Mouse (Mus musculus) liver, postnatal 0 days (tissue): Measurements from ENCODE around the gene Zfp428. TPM values are rescaled to one million over a fixed set of nuclear protein-coding genes. Genes with fewer than 3 reads are reported as not detected.

ENCODE experiments used
- ATAC-seq: fragments of 200-750 bp; cut with Nextera tagmentation; 2 replicates; pipeline ENCODE4 v1.8.0; 2017; ENCODE audit warnings: mild to moderate bottlenecking, moderate library complexity
- DNase-seq: peaks from one replicate; pipeline ENCODE4 v3.0.0-alpha.2; 2016
- H3K27ac ChIP-seq: fragments of 300-500 bp; sonication (generic); 2 replicates; pipeline ENCODE4 v1.5.1; 2014; ENCODE audit warnings: antibody characterized with exemption, moderate library complexity, mild to moderate bottlenecking, low read depth
- H3K27me3 ChIP-seq: fragments of 300-500 bp; sonication (generic); 2 replicates; pipeline ENCODE4 v1.6.1; 2014; ENCODE audit warnings: low read length, control low read depth, mixed read lengths; ENCODE audit not compliant: insufficient read depth
- H3K36me3 ChIP-seq: fragments of 300-500 bp; sonication (generic); replicated peaks from 2 replicates; pipeline ENCODE4 v1.6.1; 2014; ENCODE audit warnings: mild to moderate bottlenecking, control low read depth, low read length, moderate library complexity, mixed read lengths; ENCODE audit not compliant: insufficient read depth
- H3K4me1 ChIP-seq: fragments of 300-500 bp; sonication (generic); 2 replicates; pipeline ENCODE4 v1.6.1; 2014; ENCODE audit warnings: antibody characterized with exemption, mild to moderate bottlenecking, control low read depth; ENCODE audit not compliant: insufficient read depth
- H3K4me2 ChIP-seq: fragments of 300-500 bp; sonication (generic); 2 replicates; pipeline ENCODE4 v1.6.1; 2014; ENCODE audit warnings: low read depth, mild to moderate bottlenecking, low read length, moderate library complexity, mixed read lengths
- H3K4me3 ChIP-seq: fragments of 300-500 bp; sonication (generic); 2 replicates; pipeline ENCODE4 v1.5.1; 2014; ENCODE audit warnings: low read depth, low read length
- H3K9ac ChIP-seq: fragments of 300-500 bp; sonication (generic); replicated peaks from 2 replicates; pipeline ENCODE4 v1.6.1; 2014; ENCODE audit warnings: mild to moderate bottlenecking, moderate library complexity
- H3K9me3 ChIP-seq: fragments of 300-500 bp; sonication (generic); 2 replicates; pipeline ENCODE4 v1.6.1; 2016; ENCODE audit warnings: mild to moderate bottlenecking, control low read depth, low read length, mixed read lengths
- CTCF ChIP-seq: sonication (generic); IDR thresholded peaks from 2 replicates; pipeline ENCODE4 v1.5.1; 2016; ENCODE audit warnings: antibody characterized with exemption, low read depth
- EP300 ChIP-seq: IDR thresholded peaks from 2 replicates; pipeline ENCODE4 v1.6.1; 2016; ENCODE audit warnings: antibody characterized with exemption, low read depth, mild to moderate bottlenecking
- WGBS: fragments of 180-500 bp; shearing (Covaris S2); extraction: QIAGEN DNeasy Blood & Tissue Kit; methylation state at CpG from one replicate; pipeline ENCODE4 v1.1.7; 2014; ENCODE audit not compliant: insufficient replicate concordance; 5-methylcytosine and 5-hydroxymethylcytosine counted together
- polyA plus RNA-seq: library from polyadenylated mRNA; unstranded; fragments of >200 nt; fragmentation: Nextera tagmentation; extraction: Ambion mirVana; gene quantifications from 2 replicates; pipeline ENCODE4 v1.2.1, GENCODE M21; 2015

Gene Zfp428
- polyA plus RNA-seq, 1 experiment from 2014 or later, result 4.1 TPM

- Histone ChIP-seq H3K4me1 (peaks cover 15% of the 10 kb centered on the region), H3K27me3 (no peaks in the 10 kb centered on the region), H3K4me2 (peak overlapping the region; percentile 91), H3K36me3 (0 out of 2 replicates have a peak, but pooled peaks cover 2% of the 10 kb centered on the region), H3K9me3 (0 out of 2 replicates have a peak, but pooled peaks cover 3% of the 10 kb centered on the region), H3K4me3 (peak overlapping the region; percentile 81), H3K27ac (peak overlapping the region; percentile 74), H3K9ac (peak overlapping the region; percentile 85)
- WGBS, result under 1% methylated on average over 57 of the region's 57 CpGs
- TF ChIP-seq EP300 (no peak), CTCF (no peak)
- DNase-seq (peak; percentile 99), ATAC-seq (peak; percentile 100)
Observed at GRCm38 (mm10) chr7:24546634-24547389, 40.0 kb downstream of the Zfp428 start.

GRCm38 (mm10) chr7:24547534-24548036 lies 40.8 kb downstream of the Zfp428 start:
- DNase-seq, result no peak
- WGBS, result 27% methylated on average over 13 of the region's 13 CpGs
- peak overlapping the region; percentile 45; the same call in 1 of the 2 replicates for H3K27ac ChIP-seq

GRCm38 (mm10) chr7:24551985-24552759 lies 45.4 kb downstream of the Zfp428 start:
- DNase-seq (peak; percentile 65), ATAC-seq (peak; percentile 99)
- Histone ChIP-seq H3K36me3 (peaks cover 11% of the 10 kb centered on the region), H3K9me3 (no peaks in the 10 kb centered on the region), H3K27me3 (no peaks in the 10 kb centered on the region), H3K27ac (peak overlapping the region; percentile 90), H3K4me1 (peaks cover 10% of the 10 kb centered on the region), H3K4me2 (peak overlapping the region; percentile 35; the same call in 1 of the 2 replicates), H3K4me3 (no peak overlapping the region), H3K9ac (0 out of 2 replicates have a peak overlapping the region, but pooled peaks have one; percentile 34)
- TF ChIP-seq EP300, result peak; percentile 68
- TF ChIP-seq CTCF, result no peak
- WGBS, result 59% methylated on average over 12 of the region's 12 CpGs

More at GRCm38 (mm10) chr7:24547534-24548036, 40.8 kb downstream of the Zfp428 start:
- Histone ChIP-seq H3K4me3 (peak overlapping the region; percentile 81), H3K27me3 (no peaks in the 10 kb centered on the region), H3K9ac (peak overlapping the region; percentile 85), H3K4me2 (peak overlapping the region; percentile 91), H3K36me3 (0 out of 2 replicates have a peak, but pooled peaks cover 2% of the 10 kb centered on the region), H3K9me3 (0 out of 2 replicates have a peak, but pooled peaks cover 3% of the 10 kb centered on the region), H3K4me1 (peaks cover 15% of the 10 kb centered on the region)
- no peak for ATAC-seq
- TF ChIP-seq EP300 (no peak), CTCF (no peak)

GRCm38 (mm10) chr7:24555786-24556185 lies 49.0 kb downstream of the Zfp428 start:
- DNase-seq (no peak), ATAC-seq (no peak)
- 86% methylated on average over 10 of the region's 10 CpGs for WGBS
- Histone ChIP-seq H3K4me1 (peaks cover 6% of the 10 kb centered on the region; the same call in 1 of the 2 replicates), H3K27me3 (no peaks in the 10 kb centered on the region), H3K4me3 (no peak overlapping the region), H3K9ac (no peak overlapping the region), H3K36me3 (peaks cover 22% of the 10 kb centered on the region), H3K9me3 (no peaks in the 10 kb centered on the region), H3K27ac (no peak overlapping the region), H3K4me2 (no peak overlapping the region)
- TF ChIP-seq EP300 (no peak), CTCF (no peak)

- no peaks in the 10 kb centered on the region for H3K9me3 ChIP-seq
- 89% methylated on average over 4 of the region's 4 CpGs for WGBS
- no peak for TF ChIP-seq CTCF
- no peak for TF ChIP-seq EP300
- peaks cover 29% of the 10 kb centered on the region; the same call in 1 of the 2 replicates for H3K36me3 ChIP-seq
- no peak overlapping the region for H3K4me3 ChIP-seq
- ATAC-seq, result no peak
- no peaks in the 10 kb centered on the region for H3K4me1 ChIP-seq
- H3K27me3 ChIP-seq, result no peaks in the 10 kb centered on the region
- H3K27ac ChIP-seq, result no peak overlapping the region
- no peak overlapping the region for H3K9ac ChIP-seq
- H3K4me2 ChIP-seq, result no peak overlapping the region
- no peak for DNase-seq
Observed at GRCm38 (mm10) chr7:24561450-24561849, 54.6 kb downstream of the Zfp428 start.
